Mouse (Mus musculus) c-Kit-positive CD71-negative TER-119-negative erythroid progenitor cells, embryonic 14.5 days (primary cell): ENCODE data around the gene Olfr1249.
"Not testable (repeated sequence)": the region's sequence is repeated elsewhere in the genome, so short reads cannot be mapped to it uniquely, and the experiment has no call there.

Experiments
- DNase-seq: peaks from one replicate; pipeline ENCODE4 v3.0.0-alpha.2; 2013; ENCODE audit warnings: low read depth

Olfr1249 gene

DNA sequence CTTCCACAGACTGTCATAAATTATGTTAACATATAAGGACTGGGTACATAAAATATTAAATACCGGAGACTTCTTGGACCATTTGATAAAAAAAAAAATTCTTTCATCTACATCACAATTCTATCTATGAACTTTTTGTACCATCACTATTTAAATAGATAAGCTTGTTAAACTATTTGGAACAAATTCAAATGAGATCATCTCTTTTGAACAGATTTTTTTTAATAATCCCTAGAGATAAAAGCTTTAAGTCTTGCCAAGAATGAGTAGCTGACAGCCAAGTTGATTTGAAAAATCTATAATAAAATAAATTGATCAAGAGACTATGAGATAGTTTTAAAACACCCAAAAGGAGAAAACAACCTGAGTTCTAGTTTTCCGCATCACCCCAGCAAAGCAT, at the start of gene Olfr1249:
Gene Olfr1249 (minus strand): TSS at position 101 of the 400 bp plus-strand sequence.
- DNase-seq, result no peak

DNA sequence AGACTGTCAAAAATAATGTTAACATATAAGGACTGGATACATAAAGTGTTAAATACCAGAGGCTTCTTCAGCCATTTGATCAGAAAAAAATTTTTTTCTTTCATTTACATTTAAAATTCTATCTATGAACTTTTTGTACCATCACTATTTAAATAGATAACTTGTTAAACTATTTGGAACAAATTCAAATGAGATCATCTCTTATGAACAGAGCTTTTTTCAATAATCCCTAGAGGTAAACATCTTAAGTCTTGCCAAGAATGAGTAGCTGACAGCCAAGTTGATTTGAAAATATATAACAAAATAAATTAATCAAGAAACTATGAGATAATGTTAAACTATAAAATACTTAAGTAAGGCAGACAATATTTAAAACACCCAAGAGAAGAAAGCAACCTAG, 37.1 kb upstream of the Olfr1249 start, which contains the start of gene Olfr1251:
Gene Olfr1251 (minus strand): TSS at position 101 of the 400 bp plus-strand sequence.
- DNase-seq, result no peak

GRCm38 (mm10) chr2:89661367-89661766, 26.6 kb upstream of the Olfr1249 start, which contains the start of gene Olfr1250:
Olfr1250 (minus strand) TSS chr2:89661467.
- no peak for DNase-seq

DNA sequence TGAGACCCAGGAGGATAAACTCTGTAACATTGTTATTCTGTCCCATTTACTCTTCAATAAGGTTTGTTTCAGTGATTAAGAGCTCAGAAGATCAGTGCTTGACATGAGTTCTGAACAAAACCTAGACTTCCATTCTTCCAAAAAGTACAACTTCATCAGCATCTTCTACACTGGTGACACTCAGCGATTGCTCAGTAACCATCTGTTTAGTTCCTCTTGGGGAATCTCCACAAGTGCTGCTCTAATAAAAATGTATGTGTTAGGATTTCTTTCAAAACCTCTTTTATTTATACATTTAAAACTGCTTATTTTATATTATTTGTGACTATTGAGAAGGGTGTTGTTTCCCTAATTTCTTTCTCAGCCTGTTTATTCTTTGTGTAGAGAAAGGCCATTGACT, 16.6 kb downstream of the Olfr1249 start, which contains the start of gene Olfr1248:
Gene Olfr1248 (minus strand): TSS at position 101 of the 400 bp plus-strand sequence.
- DNase-seq, result not testable (repeated sequence)

DNA sequence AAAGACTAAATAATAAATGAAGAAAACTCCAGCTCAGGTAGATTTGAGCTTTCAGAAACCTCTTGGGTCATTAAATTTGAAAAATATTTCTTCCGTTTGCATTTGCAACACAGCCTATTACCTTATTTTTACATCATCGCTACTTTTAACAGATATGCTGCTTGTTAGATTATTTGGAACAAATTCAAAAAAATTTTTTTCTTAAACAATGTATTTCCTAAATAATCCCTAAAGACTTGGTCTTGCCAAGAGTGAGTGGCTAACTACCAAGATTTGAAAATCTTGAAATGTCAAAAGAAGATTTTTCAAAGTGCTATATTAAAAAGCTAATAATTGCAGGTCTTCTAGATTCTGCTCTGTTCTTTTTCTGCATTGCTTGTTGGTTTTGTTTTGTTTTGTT, 20.8 kb downstream of the Olfr1249 start, which contains the start of gene Olfr1247:
Gene Olfr1247 (minus strand): TSS at position 101 of the 400 bp plus-strand sequence.
- no peak for DNase-seq

- DNase-seq, result no peak
Observed at GRCm38 (mm10) chr2:89593057-89593456, 41.7 kb downstream of the Olfr1249 start, which contains the start of gene Olfr1246. Olfr1246 (minus strand) TSS chr2:89593157.
